Mouse (Mus musculus) R1 (cell line): Measurements from ENCODE around the gene Arhgef3.

Experiments used
- DNase-seq: peaks from one replicate; pipeline ENCODE4 v3.0.0-alpha.2; 2018; ENCODE audit warnings: low read depth, low spot score

Arhgef3 gene

GRCm38 (mm10) chr14:27344250-27344990, 229.7 kb downstream of the Arhgef3 start:
- DNase-seq, result peak; percentile 66

- DNase-seq, result no peak
Observed at GRCm38 (mm10) chr14:27345051-27345885, 230.6 kb downstream of the Arhgef3 start.

- peak; percentile 95 for DNase-seq
Observed at GRCm38 (mm10) chr14:27347224-27347623, 232.5 kb downstream of the Arhgef3 start.

GRCm38 (mm10) chr14:27347666-27348065, 233.0 kb downstream of the Arhgef3 start:
- DNase-seq, result peak; percentile 73

- no peak for DNase-seq
Observed at GRCm38 (mm10) chr14:27348088-27348487, 233.4 kb downstream of the Arhgef3 start.

GRCm38 (mm10) chr14:27348656-27349055, 234.0 kb downstream of the Arhgef3 start:
- peak; percentile 88 for DNase-seq

- no peak for DNase-seq
Observed at GRCm38 (mm10) chr14:27349120-27349519, 234.4 kb downstream of the Arhgef3 start.

GRCm38 (mm10) chr14:27349828-27350729, 235.4 kb downstream of the Arhgef3 start:
- DNase-seq, result no peak

GRCm38 (mm10) chr14:27351051-27351475, 236.4 kb downstream of the Arhgef3 start:
- DNase-seq, result peak; percentile 37

- DNase-seq, result no peak
Observed at GRCm38 (mm10) chr14:27351476-27352079, 236.9 kb downstream of the Arhgef3 start.

GRCm38 (mm10) chr14:27352470-27352869, 237.8 kb downstream of the Arhgef3 start:
- DNase-seq, result no peak

- DNase-seq, result no peak
Observed at GRCm38 (mm10) chr14:27355151-27355550, 240.5 kb downstream of the Arhgef3 start.

GRCm38 (mm10) chr14:27355937-27356336, 241.2 kb downstream of the Arhgef3 start:
- DNase-seq, result no peak

- no peak for DNase-seq
Observed at GRCm38 (mm10) chr14:27357139-27357538, 242.4 kb downstream of the Arhgef3 start.

GRCm38 (mm10) chr14:27358202-27358601, 243.5 kb downstream of the Arhgef3 start:
- no peak for DNase-seq

GRCm38 (mm10) chr14:27360849-27361248, 246.2 kb downstream of the Arhgef3 start:
- DNase-seq, result no peak

GRCm38 (mm10) chr14:27361514-27361913, 246.8 kb downstream of the Arhgef3 start:
- no peak for DNase-seq

- DNase-seq, result no peak
Observed at GRCm38 (mm10) chr14:27364668-27365257, 250.1 kb downstream of the Arhgef3 start.

- DNase-seq, result no peak
Observed at GRCm38 (mm10) chr14:27367117-27367711, 252.5 kb downstream of the Arhgef3 start.

- peak; percentile 56 for DNase-seq
Observed at GRCm38 (mm10) chr14:27368619-27369018, 253.9 kb downstream of the Arhgef3 start.
